Comparison of ENCODE assay signal across 21 mouse cellular contexts in genomic region chr10:44728963-44729362, GRCm38 (mm10).
A peak's percentile ranks its signal among the peaks of the same experiment; 100 is the strongest.
DNase-seq lines count a peak whose midpoint lies in the region; TF ChIP-seq lines count a peak whose summit lies in the region.
"Had no signal": no experiment of that assay in that cellular context is flagged by ENCODE, and none has a peak within 500 bp of the region (broad histone marks: within the 10 kb centered on the region; RNA-seq: fewer than 3 reads in every experiment).

No protein-coding gene starts in this region.

- TF ChIP-seq EP300 in MEL (IDR thresholded peaks at IDR 0.05; ENCODE audit: low read depth in 1 of 2, low read length in 2 of 2), result no peak

- no peaks in the 10 kb centered on the region for H3K27me3 ChIP-seq in MEL (ENCODE audit: control insufficient read depth in 1 of 2, insufficient read depth in 2 of 2, low read length in 2 of 2)
- no peaks in the 10 kb centered on the region; the same call in 1 of the 2 replicates for H3K27me3 ChIP-seq in splenic B cell, adult 2 months (ENCODE audit: control insufficient read depth, insufficient read depth, low read length, poor library complexity, severe bottlenecking)
- H3K27me3 ChIP-seq: embryonic facial prominence, embryonic 13.5 days; forebrain, embryonic 12.5 days; forebrain, embryonic 15.5 days; hindbrain, embryonic 12.5 days; hindbrain, embryonic 15.5 days had no signal

- peaks cover 4 to 6% of the 10 kb centered on the region in 2 experiments; a peak in 3 of 4 replicates for H3K4me1 ChIP-seq in MEL (ENCODE audit: control insufficient read depth in 1 of 2, insufficient read depth in 2 of 2, low read length in 2 of 2)
- peaks cover 8% of the 10 kb centered on the region for H3K4me1 ChIP-seq in bone marrow macrophage, adult 2 months (ENCODE audit: control insufficient read depth, insufficient read depth, low read length)
- H3K4me1 ChIP-seq: embryonic facial prominence, embryonic 10.5 days; forebrain, embryonic 12.5 days; forebrain, embryonic 15.5 days; hindbrain, embryonic 12.5 days; hindbrain, embryonic 15.5 days had no signal

- H3K9me3 ChIP-seq in MEL (replicated peaks; ENCODE audit: insufficient read depth, low read length), result no peaks in the 10 kb centered on the region
- H3K9me3 ChIP-seq: embryonic facial prominence, embryonic 10.5 days; embryonic facial prominence, embryonic 13.5 days; forebrain, embryonic 12.5 days; forebrain, embryonic 15.5 days; hindbrain, embryonic 12.5 days; hindbrain, embryonic 15.5 days had no signal

- no peak overlapping the region for H3K4me3 ChIP-seq in MEL (ENCODE audit: control insufficient read depth in 1 of 2, insufficient read depth in 1 of 2, low read depth in 2 of 2, low read length in 2 of 2)
- 0 out of 2 replicates have a peak overlapping the region, but pooled peaks have one; percentile 1 for H3K4me3 ChIP-seq in bone marrow macrophage, adult 2 months (ENCODE audit: insufficient read depth, low read length)
- H3K4me3 ChIP-seq in macrophage (ENCODE audit: inconsistent target), result no peak overlapping the region
- H3K4me3 ChIP-seq: embryonic facial prominence, embryonic 10.5 days; embryonic facial prominence, embryonic 13.5 days; erythroblast, embryonic 14.5 days; forebrain, embryonic 12.5 days; forebrain, embryonic 15.5 days; hindbrain, embryonic 12.5 days; hindbrain, embryonic 15.5 days had no signal

- H3K9ac ChIP-seq in MEL (ENCODE audit: control insufficient read depth, low read depth, low read length, poor library complexity, severe bottlenecking), result no peak overlapping the region
- H3K9ac ChIP-seq: embryonic facial prominence, embryonic 13.5 days; forebrain, embryonic 12.5 days; forebrain, embryonic 15.5 days; hindbrain, embryonic 12.5 days; hindbrain, embryonic 15.5 days had no signal

- H3K27ac ChIP-seq in MEL (ENCODE audit: control insufficient read depth, low read depth, low read length) (no peak overlapping the region), macrophage (peak overlapping the region; percentile 7; the same call in 1 of the 2 replicates)
- 0 out of 2 replicates have a peak overlapping the region, but pooled peaks have one; percentile 0 for H3K27ac ChIP-seq in bone marrow macrophage, adult 2 months (ENCODE audit: insufficient read depth, low read depth, low read length)
- H3K27ac ChIP-seq: embryonic facial prominence, embryonic 10.5 days; embryonic facial prominence, embryonic 13.5 days; forebrain, embryonic 12.5 days; forebrain, embryonic 15.5 days; hindbrain, embryonic 12.5 days; hindbrain, embryonic 15.5 days had no signal

- H3K36me3 ChIP-seq in MEL (ENCODE audit: control insufficient read depth in 1 of 2, insufficient read depth in 2 of 2, low read length in 2 of 2) (peaks cover 0 to 9% of the 10 kb centered on the region in 2 experiments; a peak in 2 of 4 replicates), macrophage (ENCODE audit: inconsistent target) (no peaks in the 10 kb centered on the region)
- H3K36me3 ChIP-seq in splenic B cell, adult 2 months (ENCODE audit: control insufficient read depth, insufficient read depth, low read length, poor library complexity, severe bottlenecking), result no peaks in the 10 kb centered on the region
- H3K36me3 ChIP-seq: embryonic facial prominence, embryonic 10.5 days; embryonic facial prominence, embryonic 13.5 days; forebrain, embryonic 12.5 days; forebrain, embryonic 15.5 days; hindbrain, embryonic 12.5 days; hindbrain, embryonic 15.5 days had no signal

- H3K79me2 ChIP-seq in MEL (ENCODE audit: control insufficient read depth, insufficient read depth, low read length, poor library complexity) (no peaks in the 10 kb centered on the region), macrophage (ENCODE audit: inconsistent target) (no peaks in the 10 kb centered on the region)

- TF ChIP-seq CTCF in MEL (IDR thresholded peaks at IDR 0.05 in 2 of 3, conservative IDR thresholded peaks at IDR 0.05 in 1 of 3; ENCODE audit: control insufficient read depth in 1 of 3, insufficient read depth in 1 of 3, low read depth in 2 of 3, low read length in 3 of 3, poor library complexity in 1 of 3, severe bottlenecking in 1 of 3), result no peak
- TF ChIP-seq CTCF in bone marrow macrophage, adult 2 months (IDR thresholded peaks at IDR 0.05; ENCODE audit: low read depth, low read length), result no peak

- 29% methylated on average over 4 of the region's 4 CpGs for WGBS in macrophage (ENCODE audit: missing documents)

- TF ChIP-seq RAD21 in MEL (IDR thresholded peaks at IDR 0.05; ENCODE audit: low read depth, low read length), result no peak

- peak; percentile 34 for DNase-seq in MEL (ENCODE audit: low read depth, low spot score)
- peak; percentile 21 for DNase-seq in splenic B cell, adult 2 months (ENCODE audit: low read depth, low spot score)
- no peak for DNase-seq in cerebellum, adult 9-10 months
- DNase-seq in urinary bladder, postnatal 10 days (ENCODE audit: low spot score), result no peak
- no peak for DNase-seq in adrenal gland, postnatal 14 days
- DNase-seq: adrenal gland, adult 2 months; adrenal gland, postnatal 25 days; cerebellum, adult 18-20 months; cerebellum, adult 9-11 months; cerebellum, postnatal 25 days; embryo, embryonic 11 days; gastrocnemius, postnatal 25 days had no signal

- TF ChIP-seq POLR2A in MEL (IDR thresholded peaks at IDR 0.05; ENCODE audit: control insufficient read depth in 1 of 2, insufficient read depth in 1 of 2, low read depth in 1 of 2, low read length in 2 of 2, poor library complexity in 1 of 2), result no peak
- no peak for TF ChIP-seq POLR2A in bone marrow macrophage, adult 2 months (IDR thresholded peaks at IDR 0.05; ENCODE audit: borderline replicate concordance, low read depth, low read length)

TF ChIP-seq in MEL, 35 proteins besides CTCF, POLR2A, EP300 and RAD21:
- no peak for TF ChIP-seq USF2 (IDR thresholded peaks at IDR 0.05; ENCODE audit: borderline replicate concordance in 1 of 2, insufficient read depth in 1 of 2, low read depth in 1 of 2, low read length in 2 of 2)
- no peak for TF ChIP-seq MXI1 (IDR thresholded peaks at IDR 0.05; ENCODE audit: low read depth, low read length)
- no peak for TF ChIP-seq POLR2AphosphoS5 (IDR thresholded peaks at IDR 0.05; ENCODE audit: borderline replicate concordance, low read depth, low read length)
- TF ChIP-seq MAZ (IDR thresholded peaks at IDR 0.05; ENCODE audit: low read depth, low read length), result no peak
- no peak for TF ChIP-seq ELF1 (IDR thresholded peaks at IDR 0.05; ENCODE audit: low read depth, low read length)
- no peak for TF ChIP-seq POLR2AphosphoS2 (IDR thresholded peaks at IDR 0.05; ENCODE audit: low read length)
- TF ChIP-seq KAT2A (conservative IDR thresholded peaks at IDR 0.05; ENCODE audit: low read depth, low read length), result no peak
- no peak for TF ChIP-seq GABPA (IDR thresholded peaks at IDR 0.05; ENCODE audit: low read depth, low read length)
- TF ChIP-seq E2F4 (IDR thresholded peaks at IDR 0.05; ENCODE audit: borderline replicate concordance, low read depth, low read length), result no peak
- no peak for TF ChIP-seq TCF12 (IDR thresholded peaks at IDR 0.05; ENCODE audit: low read depth, low read length)
- no peak for TF ChIP-seq NELFE (IDR thresholded peaks at IDR 0.05; ENCODE audit: low read depth, low read length)
- TF ChIP-seq HCFC1 (IDR thresholded peaks at IDR 0.05; ENCODE audit: low read depth, low read length), result no peak
- no peak for TF ChIP-seq ETS1 (IDR thresholded peaks at IDR 0.05; ENCODE audit: low read depth, low read length)
- TF ChIP-seq BHLHE40 (IDR thresholded peaks at IDR 0.05; ENCODE audit: borderline replicate concordance, low read depth, low read length), result no peak
- no peak for TF ChIP-seq JUND (IDR thresholded peaks at IDR 0.05; ENCODE audit: low read depth, low read length)
- no peak for TF ChIP-seq ZKSCAN1 (IDR thresholded peaks at IDR 0.05; ENCODE audit: low read depth, low read length)
- no peak for TF ChIP-seq UBTF (IDR thresholded peaks at IDR 0.05; ENCODE audit: borderline replicate concordance, insufficient read depth, low read depth, low read length)
- TF ChIP-seq TAL1 (IDR thresholded peaks at IDR 0.05; ENCODE audit: low read length), result no peak
- no peak for TF ChIP-seq NRF1 (IDR thresholded peaks at IDR 0.05; ENCODE audit: insufficient read depth, low read depth, low read length, poor library complexity, severe bottlenecking)

Comparison
In these comparisons a context has a peak if more than half of its experiments do, and no peak if none do; other contexts are left out.
1. DNase-seq: peak in MEL (single experiment) and splenic B cell, adult 2 months (single experiment); none in cerebellum, adult 9-10 months (single experiment), urinary bladder, postnatal 10 days (single experiment) and adrenal gland, postnatal 14 days (single experiment).